Mouse (Mus musculus): ENCODE data around the gene Lrrc25.
A peak's percentile ranks its signal among the peaks of the same experiment; 100 is the strongest.

DNA sequence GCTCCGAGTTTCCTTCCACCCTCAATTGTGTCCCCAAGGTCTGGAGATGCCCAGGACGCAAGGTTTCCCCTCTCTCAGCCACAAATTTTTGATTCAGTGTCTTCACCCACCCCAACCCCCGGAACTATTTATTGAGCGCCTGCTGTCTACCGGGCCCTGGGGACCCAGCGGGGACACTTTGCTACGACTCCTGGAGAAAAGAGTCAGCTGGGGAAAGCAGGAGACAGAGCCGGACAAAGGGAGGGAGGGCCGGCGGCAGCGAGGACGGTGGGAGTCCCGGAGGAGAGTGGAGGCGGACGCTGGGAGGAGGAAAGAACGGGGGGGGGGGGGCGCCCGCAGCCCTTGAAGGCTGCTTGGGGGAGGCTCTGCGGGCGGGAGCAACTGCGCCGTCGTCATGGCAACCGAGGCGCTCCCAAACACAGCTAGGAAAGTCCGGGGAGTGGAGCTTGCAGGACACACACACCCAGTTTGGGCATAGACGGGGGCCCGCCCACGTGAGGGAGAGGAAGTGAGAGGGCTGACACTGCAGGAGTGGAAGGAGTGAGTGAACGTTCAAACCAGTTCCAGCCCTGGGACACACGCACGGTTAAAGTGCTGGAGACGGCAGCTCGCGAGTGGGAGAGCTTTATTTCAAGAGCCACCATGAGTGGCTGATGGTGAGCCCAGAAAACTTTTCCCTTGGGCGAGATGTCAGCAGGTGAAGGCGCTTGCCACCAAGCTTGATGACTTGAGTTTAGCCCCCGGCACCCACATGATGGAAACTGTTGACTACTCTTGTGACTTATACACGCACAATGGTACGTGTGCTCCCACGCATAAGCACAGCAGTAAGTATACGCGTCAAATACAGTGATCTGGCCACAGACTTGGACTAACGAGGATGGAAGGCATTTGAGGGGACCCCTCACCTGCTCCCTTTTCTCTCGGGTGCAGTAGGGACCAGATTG lies 5.8 kb upstream of the Lrrc25 start:
- TF ChIP-seq POLR2A (IDR thresholded peaks at IDR 0.05; ENCODE audit: extremely low read depth, insufficient read depth, low read length) = 0 out of 2 replicates have a peak, but pooled peaks have one; percentile 25
- TF ChIP-seq CTCF (IDR thresholded peaks at IDR 0.05; ENCODE audit: extremely low read depth, insufficient read depth, low read length) = no peak

All from cortical plate, adult 2 months (tissue).